Mouse (Mus musculus): Measurements from ENCODE around the gene Dip2c. TPM values are rescaled to one million over a fixed set of nuclear protein-coding genes. Genes with fewer than 3 reads are reported as not detected.

Gene Dip2c
- total and polyA plus RNA-seq, 3 experiments: not detected

DNA sequence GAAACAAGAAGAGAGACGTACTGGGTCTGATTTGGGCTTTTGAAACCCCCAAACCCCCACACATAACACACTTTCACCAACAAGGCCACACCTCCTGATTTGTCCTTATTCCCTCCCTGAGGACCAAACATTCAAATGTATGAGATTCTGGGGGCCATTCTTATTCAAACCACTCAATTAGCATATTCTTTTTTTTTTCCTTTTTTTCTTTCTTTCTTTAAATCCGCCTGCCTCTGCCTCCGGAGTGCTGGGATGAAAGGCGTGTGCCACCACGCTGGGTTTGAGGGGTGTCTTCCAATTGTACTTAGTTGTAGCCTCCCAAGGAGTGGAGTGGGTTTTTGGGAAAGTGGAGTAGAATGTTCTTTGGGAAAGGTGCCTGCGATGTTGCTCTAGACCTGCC, 32.5 kb downstream of the Dip2c start:
- Histone ChIP-seq H3K9me3 (replicated peaks; ENCODE audit: insufficient read depth, low read length) (no peaks in the 10 kb centered on the region), H3K27ac (ENCODE audit: control insufficient read depth, low read depth, low read length) (no peak overlapping the region), H3K4me1 (ENCODE audit: control insufficient read depth in 1 of 2, insufficient read depth in 2 of 2, low read length in 2 of 2) (no peaks in the 10 kb centered on the region), H3K4me3 (ENCODE audit: control insufficient read depth in 1 of 2, insufficient read depth in 1 of 2, low read depth in 2 of 2, low read length in 2 of 2) (no peak overlapping the region), H3K36me3 (ENCODE audit: control insufficient read depth in 1 of 2, insufficient read depth in 2 of 2, low read length in 2 of 2) (no peaks in the 10 kb centered on the region), H3K9ac (ENCODE audit: control insufficient read depth, low read depth, low read length, poor library complexity, severe bottlenecking) (no peak overlapping the region), H3K79me2 (ENCODE audit: control insufficient read depth, insufficient read depth, low read length, poor library complexity) (no peaks in the 10 kb centered on the region), H3K27me3 (ENCODE audit: control insufficient read depth in 1 of 2, insufficient read depth in 2 of 2, low read length in 2 of 2) (peaks cover 0 to 3% of the 10 kb centered on the region in 2 experiments)
- TF ChIP-seq GABPA (IDR thresholded peaks at IDR 0.05; ENCODE audit: low read depth, low read length) (no peak), MAZ (IDR thresholded peaks at IDR 0.05; ENCODE audit: low read depth, low read length) (no peak), JUND (IDR thresholded peaks at IDR 0.05; ENCODE audit: low read depth, low read length) (no peak), ETS1 (IDR thresholded peaks at IDR 0.05; ENCODE audit: low read depth, low read length) (no peak), SMC3 (IDR thresholded peaks at IDR 0.05; ENCODE audit: low read depth, low read length) (no peak), ZNF384 (IDR thresholded peaks at IDR 0.05; ENCODE audit: low read depth, low read length) (no peak), ZMIZ1 (IDR thresholded peaks at IDR 0.05; ENCODE audit: low read depth, low read length) (no peak), NRF1 (IDR thresholded peaks at IDR 0.05; ENCODE audit: insufficient read depth, low read depth, low read length, poor library complexity, severe bottlenecking) (no peak), GATA1 (IDR thresholded peaks at IDR 0.05; ENCODE audit: low read depth, low read length) (no peak), HCFC1 (IDR thresholded peaks at IDR 0.05; ENCODE audit: low read depth, low read length) (no peak), MEF2A (IDR thresholded peaks at IDR 0.05; ENCODE audit: extremely low read depth, insufficient replicate concordance, low read depth, low read length, poor library complexity, severe bottlenecking) (no peak), MAX (IDR thresholded peaks at IDR 0.05; ENCODE audit: low read length) (no peak), USF1 (IDR thresholded peaks at IDR 0.05; ENCODE audit: low read depth, low read length) (no peak)
- no peak for DNase-seq (ENCODE audit: low read depth, low spot score)

DNA sequence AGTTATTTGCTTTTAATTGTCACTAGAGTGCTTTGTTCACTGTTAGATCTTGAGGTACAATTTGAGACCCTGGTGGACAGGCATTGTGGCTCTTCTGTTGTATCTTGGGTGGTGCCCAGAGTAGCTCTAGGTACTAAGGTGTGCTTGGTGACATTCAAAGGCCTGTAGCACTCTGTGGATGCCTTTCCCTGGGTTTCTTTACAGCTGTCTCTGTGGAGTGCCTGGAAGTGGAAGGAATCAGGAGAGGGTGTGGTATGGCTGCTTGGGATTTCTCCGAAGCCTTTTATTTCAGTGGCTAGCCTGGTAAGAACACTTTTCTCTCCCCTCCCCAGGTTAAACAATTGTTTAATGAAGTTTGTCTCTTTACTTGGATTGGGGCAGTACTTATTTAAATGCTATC, 34.5 kb downstream of the Dip2c start:
- Histone ChIP-seq H3K27ac (ENCODE audit: control insufficient read depth, low read depth, low read length) (no peak overlapping the region), H3K9ac (ENCODE audit: control insufficient read depth, low read depth, low read length, poor library complexity, severe bottlenecking) (no peak overlapping the region), H3K4me1 (ENCODE audit: control insufficient read depth in 1 of 2, insufficient read depth in 2 of 2, low read length in 2 of 2) (no peaks in the 10 kb centered on the region), H3K27me3 (ENCODE audit: control insufficient read depth in 1 of 2, insufficient read depth in 2 of 2, low read length in 2 of 2) (peaks cover 0 to 3% of the 10 kb centered on the region in 2 experiments; a peak in 3 of 4 replicates), H3K9me3 (replicated peaks; ENCODE audit: insufficient read depth, low read length) (no peaks in the 10 kb centered on the region), H3K36me3 (ENCODE audit: control insufficient read depth in 1 of 2, insufficient read depth in 2 of 2, low read length in 2 of 2) (no peaks in the 10 kb centered on the region), H3K4me3 (ENCODE audit: control insufficient read depth in 1 of 2, insufficient read depth in 1 of 2, low read depth in 2 of 2, low read length in 2 of 2) (no peak overlapping the region), H3K79me2 (ENCODE audit: control insufficient read depth, insufficient read depth, low read length, poor library complexity) (no peaks in the 10 kb centered on the region)
- TF ChIP-seq ZMIZ1 (IDR thresholded peaks at IDR 0.05; ENCODE audit: low read depth, low read length) (no peak), POLR2AphosphoS2 (IDR thresholded peaks at IDR 0.05; ENCODE audit: low read length) (no peak), USF1 (IDR thresholded peaks at IDR 0.05; ENCODE audit: low read depth, low read length) (no peak), MAFK (IDR thresholded peaks at IDR 0.05; ENCODE audit: borderline replicate concordance, low read depth, low read length) (no peak), SMC3 (IDR thresholded peaks at IDR 0.05; ENCODE audit: low read depth, low read length) (no peak), ZNF384 (IDR thresholded peaks at IDR 0.05; ENCODE audit: low read depth, low read length) (no peak), TAL1 (IDR thresholded peaks at IDR 0.05; ENCODE audit: low read length) (no peak), NELFE (IDR thresholded peaks at IDR 0.05; ENCODE audit: low read depth, low read length) (no peak), MYB (IDR thresholded peaks at IDR 0.05; ENCODE audit: low read depth, low read length) (no peak), BHLHE40 (IDR thresholded peaks at IDR 0.05; ENCODE audit: borderline replicate concordance, low read depth, low read length) (no peak), UBTF (IDR thresholded peaks at IDR 0.05; ENCODE audit: borderline replicate concordance, insufficient read depth, low read depth, low read length) (no peak), MEF2A (IDR thresholded peaks at IDR 0.05; ENCODE audit: extremely low read depth, insufficient replicate concordance, low read depth, low read length, poor library complexity, severe bottlenecking) (no peak), TCF12 (IDR thresholded peaks at IDR 0.05; ENCODE audit: low read depth, low read length) (no peak), MAZ (IDR thresholded peaks at IDR 0.05; ENCODE audit: low read depth, low read length) (no peak), ZKSCAN1 (IDR thresholded peaks at IDR 0.05; ENCODE audit: low read depth, low read length) (no peak), MXI1 (IDR thresholded peaks at IDR 0.05; ENCODE audit: low read depth, low read length) (no peak), ELF1 (IDR thresholded peaks at IDR 0.05; ENCODE audit: low read depth, low read length) (no peak), RCOR1 (IDR thresholded peaks at IDR 0.05; ENCODE audit: low read depth, low read length) (no peak), NRF1 (IDR thresholded peaks at IDR 0.05; ENCODE audit: insufficient read depth, low read depth, low read length, poor library complexity, severe bottlenecking) (no peak), MYC (IDR thresholded peaks at IDR 0.05; ENCODE audit: low read depth, low read length) (no peak)
- DNase-seq (ENCODE audit: low read depth, low spot score): no peak
